Mouse (Mus musculus) lung, embryonic 16.5 days (tissue): ENCODE data around the gene Tuba3b. TPM values are rescaled to one million over a fixed set of nuclear protein-coding genes. Genes with fewer than 3 reads are reported as not detected.

Experiments
- ATAC-seq: fragments of 200-750 bp; cut with Nextera tagmentation; 2 replicates; pipeline ENCODE4 v1.8.0; 2017; ENCODE audit warnings: low read depth, mild to moderate bottlenecking, moderate library complexity
- H3K27ac ChIP-seq: fragments of 300-500 bp; sonication (generic); 2 replicates; pipeline ENCODE4 v1.5.1; 2014; ENCODE audit warnings: mild to moderate bottlenecking, control low read depth, low read length
- H3K27me3 ChIP-seq: fragments of 300-500 bp; sonication (generic); 2 replicates; pipeline ENCODE4 v1.6.1; 2014; ENCODE audit warnings: low read depth, low read length, mixed read lengths; ENCODE audit not compliant: control insufficient read depth, insufficient read depth
- H3K36me3 ChIP-seq: fragments of 300-500 bp; sonication (generic); 2 replicates; pipeline ENCODE4 v1.6.1; 2014; ENCODE audit warnings: low read length; ENCODE audit not compliant: control insufficient read depth, insufficient read depth
- H3K4me1 ChIP-seq: fragments of 300-500 bp; sonication (generic); replicated peaks from 2 replicates; pipeline ENCODE4 v1.6.1; 2014; ENCODE audit warnings: low read length, mixed read lengths; ENCODE audit not compliant: control insufficient read depth, insufficient read depth
- H3K4me2 ChIP-seq: fragments of 300-500 bp; sonication (generic); 2 replicates; pipeline ENCODE4 v1.6.1; 2014; ENCODE audit warnings: low read depth, low read length, control low read depth
- H3K4me3 ChIP-seq: fragments of 300-500 bp; sonication (generic); 2 replicates; pipeline ENCODE4 v1.5.1; 2014; ENCODE audit warnings: mild to moderate bottlenecking, low read length, control low read depth
- H3K9ac ChIP-seq: fragments of 300-500 bp; sonication (generic); 2 replicates; pipeline ENCODE4 v1.6.1; 2014; ENCODE audit warnings: low read length, control low read depth
- H3K9me3 ChIP-seq: fragments of 300-500 bp; sonication (generic); 2 replicates; pipeline ENCODE4 v1.6.1; 2016; ENCODE audit warnings: low read length; ENCODE audit not compliant: control insufficient read depth
- WGBS: fragments of 180-500 bp; shearing (Covaris S2); extraction: QIAGEN DNeasy Blood & Tissue Kit; methylation state at CpG from one replicate; pipeline ENCODE4 v1.1.7; 2014; 5-methylcytosine and 5-hydroxymethylcytosine counted together
- polyA plus RNA-seq: library from polyadenylated mRNA; unstranded; fragments of >200 nt; fragmentation: Nextera tagmentation; extraction: Ambion mirVana; gene quantifications from 2 replicates; pipeline ENCODE4 v1.2.1, GENCODE M21; 2015

Tuba3b gene
- polyA plus RNA-seq, 1 experiment from 2014 or later = not detected

GRCm38 (mm10) chr6:145653626-145654025 is 38.1 kb downstream of the Tuba3b start:
- Histone ChIP-seq H3K27me3 (no peaks in the 10 kb centered on the region), H3K27ac (peak overlapping the region; percentile 54; the same call in 1 of the 2 replicates), H3K9ac (no peak overlapping the region), H3K4me2 (no peak overlapping the region), H3K4me3 (no peak overlapping the region), H3K4me1 (peaks cover 5% of the 10 kb centered on the region; the same call in 1 of the 2 replicates), H3K36me3 (no peaks in the 10 kb centered on the region), H3K9me3 (no peaks in the 10 kb centered on the region; the same call in none of the 2 replicates)
- 79% methylated on average over 5 of the region's 5 CpGs for WGBS
- ATAC-seq = no peak

- Histone ChIP-seq H3K4me3 (no peak overlapping the region), H3K27me3 (no peaks in the 10 kb centered on the region), H3K9me3 (no peaks in the 10 kb centered on the region; the same call in none of the 2 replicates), H3K27ac (no peak overlapping the region), H3K36me3 (no peaks in the 10 kb centered on the region), H3K9ac (no peak overlapping the region), H3K4me1 (peaks cover 5% of the 10 kb centered on the region; the same call in 1 of the 2 replicates), H3K4me2 (no peak overlapping the region)
- WGBS = 66% methylated on average over 8 of the region's 8 CpGs
- ATAC-seq = 0 out of 2 replicates have a peak, but pooled peaks have one; percentile 27
Measured at GRCm38 (mm10) chr6:145654062-145654836, 38.7 kb downstream of the Tuba3b start.

- no peaks in the 10 kb centered on the region for H3K27me3 ChIP-seq
- WGBS = 71% methylated on average over 1 of the region's 1 CpGs
- H3K36me3 ChIP-seq = no peaks in the 10 kb centered on the region
- no peak overlapping the region for H3K27ac ChIP-seq
- no peak for ATAC-seq
- peaks cover 5% of the 10 kb centered on the region; the same call in 1 of the 2 replicates for H3K4me1 ChIP-seq
- H3K4me2 ChIP-seq = no peak overlapping the region
- no peaks in the 10 kb centered on the region; the same call in none of the 2 replicates for H3K9me3 ChIP-seq
- H3K4me3 ChIP-seq = no peak overlapping the region
- no peak overlapping the region for H3K9ac ChIP-seq
Measured at GRCm38 (mm10) chr6:145655678-145656077, 40.1 kb downstream of the Tuba3b start.

- Histone ChIP-seq H3K9ac (no peak overlapping the region), H3K4me3 (no peak overlapping the region)
- ATAC-seq = peak; percentile 67
Measured at GRCm38 (mm10) chr6:145656740-145657591, 41.4 kb downstream of the Tuba3b start.

GRCm38 (mm10) chr6:145659116-145659515 is 43.6 kb downstream of the Tuba3b start:
- Histone ChIP-seq H3K9ac (no peak overlapping the region), H3K4me1 (no peaks in the 10 kb centered on the region; the same call in none of the 2 replicates), H3K4me3 (no peak overlapping the region), H3K9me3 (no peaks in the 10 kb centered on the region; the same call in 1 of the 2 replicates), H3K36me3 (no peaks in the 10 kb centered on the region), H3K4me2 (no peak overlapping the region), H3K27ac (no peak overlapping the region), H3K27me3 (no peaks in the 10 kb centered on the region)
- ATAC-seq = no peak
- 67% methylated on average over 6 of the region's 6 CpGs for WGBS

More at GRCm38 (mm10) chr6:145656740-145657591, 41.4 kb downstream of the Tuba3b start:
- no peaks in the 10 kb centered on the region for H3K36me3 ChIP-seq
- H3K4me1 ChIP-seq = peaks cover 5% of the 10 kb centered on the region
- 55% methylated on average over 15 of the region's 15 CpGs for WGBS
- H3K27ac ChIP-seq = no peak overlapping the region
- no peak overlapping the region for H3K4me2 ChIP-seq
- no peaks in the 10 kb centered on the region; the same call in 1 of the 2 replicates for H3K9me3 ChIP-seq
- H3K27me3 ChIP-seq = no peaks in the 10 kb centered on the region

GRCm38 (mm10) chr6:145660943-145661342 is 45.4 kb downstream of the Tuba3b start:
- ATAC-seq = no peak
- Histone ChIP-seq H3K27ac (no peak overlapping the region), H3K9me3 (peaks cover 2% of the 10 kb centered on the region; the same call in 1 of the 2 replicates), H3K4me3 (no peak overlapping the region), H3K4me1 (no peaks in the 10 kb centered on the region; the same call in none of the 2 replicates), H3K4me2 (no peak overlapping the region), H3K36me3 (no peaks in the 10 kb centered on the region), H3K9ac (no peak overlapping the region), H3K27me3 (no peaks in the 10 kb centered on the region)
- 56% methylated on average over 11 of the region's 11 CpGs for WGBS

GRCm38 (mm10) chr6:145664208-145664607 is 48.7 kb downstream of the Tuba3b start:
- Histone ChIP-seq H3K27ac (no peak overlapping the region), H3K27me3 (no peaks in the 10 kb centered on the region), H3K4me2 (no peak overlapping the region), H3K4me1 (no peaks in the 10 kb centered on the region; the same call in none of the 2 replicates), H3K36me3 (no peaks in the 10 kb centered on the region), H3K4me3 (no peak overlapping the region), H3K9ac (no peak overlapping the region), H3K9me3 (peaks cover 2% of the 10 kb centered on the region; the same call in 1 of the 2 replicates)
- no peak for ATAC-seq
- 51% methylated on average over 5 of the region's 5 CpGs for WGBS

- no peaks in the 10 kb centered on the region; the same call in none of the 2 replicates for H3K4me1 ChIP-seq
- H3K4me2 ChIP-seq = no peak overlapping the region
- H3K36me3 ChIP-seq = no peaks in the 10 kb centered on the region
- no peak overlapping the region for H3K27ac ChIP-seq
- peaks cover 2% of the 10 kb centered on the region; the same call in 1 of the 2 replicates for H3K9me3 ChIP-seq
- ATAC-seq = no peak
- H3K27me3 ChIP-seq = no peaks in the 10 kb centered on the region
- no peak overlapping the region for H3K4me3 ChIP-seq
- WGBS = 91% methylated on average over 3 of the region's 3 CpGs
- no peak overlapping the region for H3K9ac ChIP-seq
Measured at GRCm38 (mm10) chr6:145665751-145666150, 50.2 kb downstream of the Tuba3b start.
